Mouse (Mus musculus): ENCODE data around the gene Ranbp10. TPM values are rescaled to one million over a fixed set of nuclear protein-coding genes. Genes with fewer than 3 reads are reported as not detected.

Ranbp10 gene
- total RNA-seq, 2 experiments from 2014 or later: 22.6 to 22.9 TPM

DNA sequence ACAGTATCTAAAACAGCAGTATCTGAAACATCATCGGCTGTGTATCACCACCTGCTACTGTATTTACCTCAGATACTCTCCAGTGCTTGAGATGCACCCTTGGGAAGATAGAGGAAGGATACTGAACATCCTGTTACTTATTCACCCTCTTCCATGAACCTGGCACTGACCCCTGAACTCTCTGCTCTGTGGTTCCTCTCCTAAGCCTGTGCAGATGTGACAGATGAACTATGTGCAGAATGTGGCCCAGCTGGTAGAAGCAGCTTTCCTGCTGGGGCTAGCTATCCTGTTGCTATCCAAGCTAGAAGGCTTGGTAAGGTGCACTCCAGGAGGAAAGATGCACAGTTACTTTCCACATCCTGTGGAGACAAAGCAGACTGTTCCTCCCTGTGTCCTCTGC lies 33.8 kb downstream of the Ranbp10 start:
- no peak for DNase-seq (ENCODE audit: low spot score in 2 of 2)

DNA sequence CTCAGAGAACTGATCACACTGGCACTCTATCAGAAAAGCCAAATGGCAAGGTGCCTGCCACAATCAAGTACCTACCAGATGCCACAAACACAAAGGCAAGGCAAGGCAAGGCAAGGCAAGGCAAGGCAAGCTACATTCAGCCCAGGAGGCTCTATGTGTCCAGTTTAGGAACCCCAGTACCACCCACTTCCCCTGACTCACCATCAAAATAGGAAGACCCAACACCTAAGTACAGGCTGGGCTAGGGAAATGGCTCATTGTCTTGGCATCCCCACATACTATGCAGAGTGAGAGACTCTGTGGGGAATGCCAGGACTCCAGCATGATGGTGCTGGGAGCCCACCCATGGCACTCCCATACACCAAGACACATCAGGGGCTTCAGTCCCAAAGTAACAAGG lies 37.5 kb downstream of the Ranbp10 start:
- DNase-seq (ENCODE audit: low spot score in 2 of 2): no peak

DNA sequence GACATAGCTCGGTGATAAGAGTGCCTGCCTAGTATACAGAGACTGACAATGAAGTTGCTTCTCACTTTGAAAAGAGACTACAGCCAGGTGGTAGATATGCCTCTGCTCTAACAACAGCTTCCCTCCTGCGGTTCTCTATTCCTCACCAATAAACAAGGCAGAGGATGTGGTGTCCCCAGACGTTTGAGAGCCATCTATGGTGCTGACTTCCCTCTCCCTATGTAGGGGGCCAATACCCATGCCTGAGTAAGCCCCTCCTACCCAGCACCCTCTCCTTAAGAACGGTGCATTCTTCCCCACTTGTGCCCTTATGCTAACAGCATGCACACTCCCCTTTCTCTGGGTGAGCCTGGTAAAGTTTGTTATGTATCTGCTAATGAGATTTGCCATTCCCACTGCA lies 38.2 kb downstream of the Ranbp10 start:
- no peak for DNase-seq (ENCODE audit: low spot score in 2 of 2)

DNA sequence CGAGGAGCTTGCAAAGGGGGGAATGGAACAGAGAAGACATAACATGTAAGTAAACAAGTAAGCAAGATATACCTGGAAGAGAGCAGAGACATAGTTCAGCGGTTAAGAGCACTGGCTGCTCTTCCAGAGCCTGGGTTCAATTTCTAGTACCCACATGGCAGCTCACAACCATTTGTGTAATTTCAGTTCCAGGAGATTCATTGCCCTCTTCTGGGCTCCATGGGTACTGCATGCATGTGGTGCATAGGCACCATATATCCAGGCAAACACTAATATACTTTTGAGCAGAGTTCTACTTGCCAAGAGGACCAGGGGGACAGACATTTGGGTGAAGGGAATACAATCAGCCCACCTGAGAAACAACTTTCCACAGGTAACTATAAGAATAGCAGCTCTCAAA lies 38.9 kb downstream of the Ranbp10 start:
- DNase-seq (ENCODE audit: low spot score in 2 of 2): peak in 1 of 2 experiments; percentile 22

DNA sequence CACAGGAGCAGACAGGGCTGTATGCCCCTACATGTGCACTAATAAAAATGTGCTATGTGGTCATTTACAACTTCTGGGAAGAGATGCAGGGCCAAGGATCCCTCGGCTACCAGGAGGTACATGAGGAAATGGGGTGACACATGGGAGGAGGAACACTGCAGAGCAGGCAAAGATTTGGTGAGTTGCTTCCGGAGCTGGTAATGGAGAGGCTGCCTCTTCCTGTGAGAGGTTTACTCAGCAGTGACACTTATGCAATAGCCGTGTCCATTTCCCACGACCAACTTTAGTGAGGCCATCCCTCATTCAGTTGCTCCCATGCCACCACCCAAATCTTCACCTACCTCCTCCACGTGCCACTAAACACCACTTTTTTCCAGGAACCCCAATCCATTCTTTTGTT lies 46.9 kb downstream of the Ranbp10 start:
- no peak for DNase-seq (ENCODE audit: low spot score in 2 of 2)

DNA sequence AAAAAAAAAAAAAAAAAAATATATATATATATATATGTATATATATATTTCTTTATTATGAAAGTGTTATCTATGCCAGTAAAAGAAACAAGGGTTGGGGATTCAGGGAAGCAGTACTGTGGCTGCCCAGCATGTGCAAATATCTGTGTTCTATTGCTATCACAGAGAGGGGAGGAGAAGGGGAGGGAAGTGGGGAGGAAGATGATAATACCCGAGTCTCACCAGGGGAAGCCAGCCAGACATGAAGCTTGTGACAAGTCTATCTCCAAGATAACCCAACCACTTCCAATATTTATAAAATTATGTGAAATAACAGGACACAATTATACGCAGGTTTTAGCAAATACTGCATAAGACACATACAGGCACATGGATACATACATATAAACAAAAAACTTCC lies 49.3 kb downstream of the Ranbp10 start:
- DNase-seq (ENCODE audit: low spot score in 2 of 2): no peak

DNA sequence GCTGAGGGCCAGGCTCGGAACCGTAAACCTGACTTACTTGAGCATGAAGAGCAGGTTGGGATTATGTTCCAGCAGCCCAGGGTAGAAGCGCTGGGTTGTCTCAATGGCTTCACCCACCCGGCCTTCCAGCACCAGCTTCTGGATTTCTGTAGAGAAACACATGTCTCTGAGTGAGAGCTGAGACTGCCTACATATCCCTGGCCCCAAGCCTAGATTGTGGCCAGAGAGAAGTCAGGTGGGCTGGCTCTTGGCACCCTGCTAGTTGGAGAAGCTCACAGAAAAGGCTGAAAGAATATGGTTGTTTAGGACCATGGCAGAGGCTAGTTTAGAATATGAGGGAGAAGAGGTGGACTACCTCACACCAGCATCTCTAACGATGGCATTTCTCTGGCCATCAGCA lies 52.7 kb downstream of the Ranbp10 start:
- peak; percentile 49 to 72 for DNase-seq (ENCODE audit: low spot score in 2 of 2)

DNA sequence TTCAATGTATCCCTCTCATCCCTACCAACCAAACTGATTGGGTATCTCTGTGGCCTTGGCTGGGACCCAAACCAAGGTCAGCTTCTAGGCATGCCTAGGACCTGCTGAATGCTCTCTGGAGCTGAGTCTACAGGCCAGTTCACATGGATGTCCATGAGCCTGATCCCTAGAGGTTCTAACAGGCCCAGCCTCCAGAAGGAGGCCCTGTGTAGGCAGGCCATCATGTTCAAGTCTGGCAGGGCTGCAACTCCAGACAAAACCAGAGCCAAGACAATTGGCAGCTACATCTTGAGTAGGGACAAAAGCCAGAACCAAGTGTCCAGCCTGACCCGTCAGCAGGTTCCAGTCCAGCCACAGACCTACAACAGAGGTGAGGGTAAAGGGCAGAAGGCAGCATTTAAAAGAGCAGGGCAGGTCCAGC lies 53.7 kb downstream of the Ranbp10 start:
- no peak for DNase-seq (ENCODE audit: low spot score in 2 of 2)

DNA sequence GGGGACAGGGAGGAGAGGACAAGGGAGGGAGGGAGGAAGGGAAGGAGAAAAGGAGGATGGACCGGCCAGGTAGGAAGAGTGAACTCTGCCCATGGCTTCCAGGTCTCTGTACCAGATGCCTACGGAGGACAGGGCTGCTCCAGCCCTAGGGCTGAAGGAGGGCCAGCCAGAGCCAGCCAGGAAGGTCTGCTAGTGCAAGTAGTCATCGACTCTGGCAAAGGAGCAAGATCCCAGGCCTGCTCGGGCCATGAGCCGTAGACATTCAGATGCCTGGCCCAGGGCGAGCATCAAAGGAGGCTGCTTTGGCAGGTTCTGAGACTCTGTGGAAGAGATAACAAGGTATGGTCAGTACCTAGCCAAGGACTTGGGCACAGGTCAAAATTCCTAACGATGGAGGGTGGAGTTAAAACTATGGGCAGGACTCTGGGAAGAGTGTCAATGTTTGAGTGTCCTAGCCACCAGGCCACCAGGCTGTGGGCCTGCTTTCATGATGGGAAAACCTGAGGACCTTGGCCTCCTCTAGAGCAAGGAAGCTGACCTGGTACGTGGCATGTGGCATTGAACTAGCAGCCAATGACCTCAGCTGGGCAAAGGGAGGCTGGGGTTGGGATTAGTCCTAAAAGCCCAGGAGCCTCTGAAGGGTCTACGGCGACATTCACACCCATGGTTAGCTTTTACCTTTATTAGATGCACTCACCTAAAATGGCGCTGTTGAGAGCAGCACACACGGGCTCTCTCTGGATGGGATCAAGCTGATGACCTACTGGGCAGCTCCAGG lies 55.6 kb downstream of the Ranbp10 start:
- no peak for DNase-seq (ENCODE audit: low spot score in 2 of 2)

DNA sequence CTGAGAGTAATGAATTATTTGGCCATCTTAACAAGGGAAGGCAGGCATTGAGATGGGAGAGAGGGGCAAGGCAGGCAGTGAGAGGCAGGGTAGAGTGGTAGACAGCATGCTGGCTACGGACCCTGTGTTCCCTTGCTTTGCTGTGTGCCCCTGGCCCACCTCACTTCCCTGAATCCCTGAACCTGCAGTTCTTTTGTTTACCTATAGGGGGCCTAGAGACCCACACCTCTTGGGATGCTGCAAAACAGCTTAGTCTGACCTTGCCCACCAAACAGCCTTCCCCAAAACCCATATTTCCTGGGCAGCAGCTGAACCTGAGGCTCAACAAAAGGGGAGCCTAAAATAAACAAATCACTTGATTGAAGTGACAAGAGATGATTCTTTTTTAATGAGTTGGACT lies 56.5 kb downstream of the Ranbp10 start:
- DNase-seq (ENCODE audit: low spot score in 2 of 2): no peak

DNA sequence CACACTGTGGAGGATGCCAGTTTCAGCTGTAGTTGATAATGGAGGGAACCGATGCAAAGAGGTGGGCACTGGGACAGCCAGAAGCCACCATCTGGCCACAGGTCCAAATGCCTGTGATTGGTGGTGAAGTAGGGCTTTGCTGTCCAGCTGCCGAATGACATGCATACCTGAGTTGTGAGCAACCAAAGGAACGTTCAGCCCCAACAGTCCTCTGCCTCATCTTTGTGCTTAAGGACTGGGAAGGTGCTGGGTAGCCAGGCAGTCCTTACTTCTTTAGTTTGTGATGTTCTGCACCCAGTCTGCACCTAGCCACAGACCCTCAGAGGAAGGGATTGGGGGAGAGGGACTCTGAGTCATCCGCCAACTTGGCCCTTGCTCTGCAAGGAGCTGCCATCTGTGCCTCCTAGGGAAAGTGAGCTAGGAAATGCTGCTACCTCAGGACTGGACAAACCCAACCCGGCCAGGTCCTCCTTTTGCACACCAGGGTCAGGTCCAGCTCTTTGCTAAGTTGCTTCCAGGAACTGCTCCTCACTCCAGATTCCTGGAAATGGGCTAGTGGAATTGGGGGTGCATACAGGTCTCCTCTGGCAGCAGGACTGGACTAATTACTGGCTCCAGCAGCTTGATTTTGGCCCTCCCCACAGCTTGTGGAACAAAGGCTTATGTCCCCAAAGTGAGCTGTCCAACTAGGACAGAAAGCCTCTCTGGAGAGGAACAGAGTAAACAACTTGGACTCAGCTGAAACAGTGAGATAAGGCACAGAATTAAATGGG lies 58.5 kb downstream of the Ranbp10 start:
- DNase-seq (ENCODE audit: low spot score in 2 of 2): no peak

DNA sequence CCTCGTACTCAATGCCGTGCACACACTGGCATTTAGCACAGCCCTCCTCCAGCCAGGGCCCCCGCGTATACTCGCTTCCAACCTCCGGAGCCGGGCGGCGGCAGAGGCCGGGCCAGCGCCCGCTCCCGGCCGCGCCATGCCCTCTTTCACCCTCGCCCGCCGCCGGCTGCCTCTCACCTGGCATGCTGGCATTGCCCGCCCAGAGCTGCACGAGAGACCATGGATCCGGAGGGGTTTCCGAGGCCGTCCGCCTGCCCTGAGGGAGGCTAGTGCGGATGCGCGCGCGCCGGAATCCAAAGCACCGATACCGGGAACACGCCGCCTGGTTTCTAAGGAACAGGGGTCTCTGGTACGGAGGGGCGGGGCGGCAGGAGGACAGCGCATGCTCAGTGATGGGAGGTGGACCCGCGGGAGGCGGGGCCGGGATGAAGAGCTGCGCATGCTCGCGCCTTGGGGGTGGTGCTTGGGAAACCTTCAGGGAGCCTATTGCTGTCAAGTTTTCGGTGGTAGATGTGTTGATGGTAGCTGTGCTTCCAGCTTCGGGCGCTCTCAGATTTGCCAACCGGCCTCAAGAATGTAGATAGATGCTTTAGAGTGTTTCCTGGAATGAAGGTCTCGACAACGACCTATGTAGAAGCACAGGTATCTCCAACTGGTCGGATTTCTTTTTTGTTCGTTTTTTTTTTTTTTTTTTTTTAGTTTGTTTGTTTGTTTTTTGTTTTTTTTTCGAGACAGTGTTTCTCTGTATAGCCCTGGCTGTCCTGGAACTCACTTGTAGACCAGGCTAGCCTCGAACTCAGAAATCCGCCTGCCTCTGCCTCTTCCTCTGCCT lies 68.7 kb downstream of the Ranbp10 start, which contains the start of gene Gfod2:
Gene Gfod2 (minus strand): TSS at position 388 of the 832 bp plus-strand sequence.
- DNase-seq (ENCODE audit: low spot score in 2 of 2): peak; percentile 97 to 98

DNA sequence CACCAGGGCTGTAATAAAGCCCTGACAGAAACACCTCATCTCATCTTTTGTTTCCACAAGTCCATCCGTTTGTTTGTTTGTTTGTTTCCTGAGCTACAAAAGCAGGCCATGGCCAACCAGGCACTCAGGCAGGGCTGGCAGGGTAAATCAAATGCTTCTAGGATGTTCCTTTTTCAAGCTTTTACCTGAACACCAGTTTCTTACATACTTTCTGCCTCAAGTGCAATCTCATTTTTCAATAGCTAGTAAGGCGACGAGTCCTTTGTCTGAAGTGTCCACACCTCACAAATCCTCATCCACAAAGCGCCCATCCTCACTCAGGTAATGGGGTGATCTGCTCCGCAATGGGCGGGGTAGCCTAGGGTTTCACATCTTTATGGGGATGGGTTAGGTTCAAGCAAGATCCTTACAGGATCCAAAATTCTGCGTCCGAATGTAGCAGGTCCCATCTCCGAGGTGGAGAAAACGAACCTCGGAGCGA lies 69.3 kb downstream of the Ranbp10 start:
- DNase-seq (ENCODE audit: low spot score in 2 of 2): no peak

DNA sequence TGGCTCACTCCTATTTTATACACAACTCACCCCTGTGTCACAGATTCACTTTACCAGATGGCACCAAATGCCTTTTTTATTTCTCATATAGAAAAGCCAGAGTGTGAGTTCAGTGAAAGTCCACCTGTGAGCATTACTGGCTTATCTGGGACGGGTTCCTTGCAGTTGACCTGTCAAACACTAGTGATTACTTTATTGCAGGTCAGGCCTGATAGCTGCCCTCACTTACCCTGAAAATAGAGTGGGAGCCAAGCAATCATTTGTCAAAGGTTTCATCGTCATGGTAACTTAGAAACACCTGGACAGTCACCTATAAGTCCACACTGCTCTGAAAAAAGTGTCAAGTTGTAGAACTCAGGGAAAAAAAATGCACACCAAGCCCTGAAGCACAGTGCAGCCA lies 72.5 kb downstream of the Ranbp10 start:
- no peak for DNase-seq (ENCODE audit: low spot score in 2 of 2)

DNA sequence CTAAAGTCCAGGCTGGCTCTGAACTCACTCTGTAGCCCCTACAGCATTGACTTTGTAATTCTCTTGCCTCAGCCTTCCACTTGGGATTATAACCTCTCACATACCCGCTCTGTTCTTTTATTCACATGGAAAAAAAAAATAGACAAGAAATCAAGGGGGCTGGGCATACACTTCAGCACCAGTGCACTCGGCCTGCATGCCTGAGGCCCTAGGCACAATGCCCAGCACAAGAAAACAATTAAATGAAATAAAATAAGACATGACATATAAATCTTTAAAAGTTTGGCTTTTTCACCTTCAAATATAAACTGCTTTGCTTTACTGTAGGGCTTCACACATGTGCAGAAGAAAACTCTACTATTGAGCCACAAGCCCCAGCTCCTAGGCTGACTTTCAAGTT lies 73.2 kb downstream of the Ranbp10 start:
- no peak for DNase-seq (ENCODE audit: low spot score in 2 of 2)

DNA sequence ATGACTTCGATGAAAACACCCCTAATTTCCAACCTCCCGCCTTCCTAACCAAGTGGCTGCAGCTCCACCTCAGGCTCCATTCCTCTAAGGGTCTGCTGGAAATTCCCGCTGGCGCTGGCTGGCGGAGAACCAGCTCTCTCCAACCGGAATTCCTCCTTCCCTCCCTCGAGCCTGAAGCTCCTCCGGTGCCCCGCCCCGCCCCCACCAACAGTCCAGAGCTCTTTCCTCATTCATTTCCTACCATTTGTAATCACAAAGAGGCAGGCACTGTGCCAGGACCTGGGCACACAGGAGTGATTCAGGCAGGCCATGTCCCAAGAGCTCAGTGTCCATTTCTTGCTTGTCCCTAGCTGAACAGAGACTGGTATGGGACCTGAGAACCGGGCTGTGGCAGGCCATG lies 76.5 kb downstream of the Ranbp10 start:
- peak; percentile 18 for DNase-seq (ENCODE audit: low spot score in 2 of 2)

DNA sequence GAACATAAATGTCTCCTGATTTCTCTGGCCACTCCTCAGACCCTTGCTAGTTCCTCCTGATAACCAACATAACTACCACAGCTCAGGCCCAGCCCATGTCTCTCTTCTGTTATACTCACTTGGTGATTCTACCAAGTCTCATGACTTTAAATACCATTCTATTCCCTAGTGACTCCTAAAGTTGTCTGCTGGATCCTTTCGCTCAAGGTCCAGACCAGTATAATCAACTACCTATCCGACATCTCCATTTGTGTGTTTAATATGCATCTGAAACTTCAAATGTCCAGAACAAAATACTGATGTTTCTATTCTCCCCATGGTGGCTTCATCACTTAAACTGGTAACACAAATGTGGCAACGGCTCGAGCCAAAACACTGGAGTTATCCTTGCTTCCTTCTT lies 83.8 kb downstream of the Ranbp10 start:
- no peak for DNase-seq (ENCODE audit: low spot score in 2 of 2)

DNA sequence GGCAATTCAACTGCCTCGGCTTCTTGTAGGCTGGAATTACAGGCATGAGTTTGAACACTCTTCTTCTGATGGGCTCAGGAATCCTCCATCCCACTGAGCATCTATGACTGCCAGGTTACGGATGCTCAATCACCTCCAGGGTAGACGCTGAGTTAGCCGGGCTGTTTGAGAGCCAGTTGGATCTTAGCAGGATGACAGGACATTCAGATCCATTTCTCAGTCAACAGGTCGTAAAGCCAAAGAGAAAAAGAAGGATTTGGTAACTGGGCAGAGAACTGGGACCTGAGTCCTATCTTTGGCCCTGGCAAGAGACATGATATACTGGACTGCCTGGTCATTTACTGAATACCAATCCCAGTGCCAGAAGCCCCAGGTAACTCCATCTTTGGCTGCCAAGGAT lies 87.9 kb downstream of the Ranbp10 start:
- DNase-seq (ENCODE audit: low spot score in 2 of 2): no peak

DNA sequence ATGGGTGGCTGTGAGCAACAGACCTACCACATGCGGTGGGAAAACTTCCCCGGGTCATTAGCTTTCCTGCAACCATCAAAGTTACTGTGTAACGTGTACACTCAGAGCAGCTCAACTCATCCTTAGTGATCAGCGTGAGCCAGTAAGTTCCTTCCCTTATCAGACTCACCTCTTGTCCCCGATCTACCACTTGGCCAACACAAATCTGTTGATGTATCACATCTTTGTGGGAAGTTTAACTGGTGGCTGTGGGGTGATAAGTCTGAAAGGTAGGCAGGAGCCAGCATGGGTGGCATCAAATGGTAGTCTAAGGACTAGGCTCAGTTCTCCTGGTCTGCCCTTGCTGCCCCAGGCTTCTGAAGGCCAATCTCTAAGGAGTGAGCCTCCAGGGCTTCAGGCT lies 95.0 kb downstream of the Ranbp10 start:
- DNase-seq (ENCODE audit: low spot score in 2 of 2): no peak

DNA sequence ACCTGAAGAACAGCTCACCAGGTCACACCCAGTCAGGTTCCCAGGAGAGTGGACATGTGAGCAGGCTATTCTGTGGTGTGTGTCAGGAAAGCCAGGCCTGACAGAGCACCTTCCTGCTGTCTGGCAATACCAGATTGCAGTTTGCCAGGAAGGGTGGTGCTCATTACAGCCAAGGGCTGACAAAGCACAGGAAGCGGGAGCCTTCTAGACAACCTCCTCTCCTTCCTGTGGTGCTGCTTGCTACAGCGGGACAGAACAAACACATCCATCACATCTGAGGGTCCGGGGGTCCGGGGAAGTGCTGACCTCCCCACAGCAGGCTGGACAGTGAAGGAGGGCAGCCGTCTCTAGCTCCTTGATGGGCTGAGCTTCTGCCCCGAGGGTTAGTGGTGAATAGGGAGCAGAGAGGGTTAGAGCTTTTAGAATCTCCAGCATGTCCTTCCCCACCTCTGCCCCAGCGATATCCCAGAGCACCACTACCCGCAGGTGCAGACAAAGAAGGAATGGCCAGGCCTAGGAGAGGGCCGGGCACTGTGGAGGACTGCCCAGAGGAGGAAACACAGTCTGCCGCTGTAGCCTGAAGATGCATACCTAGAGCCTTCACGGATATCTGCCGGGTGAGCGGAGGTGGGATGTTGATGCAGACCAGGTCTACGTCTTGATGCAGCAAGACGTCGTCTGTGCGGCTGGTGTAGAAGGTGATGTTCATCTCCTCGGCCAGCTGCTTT lies 99.6 kb downstream of the Ranbp10 start:
- DNase-seq (ENCODE audit: low spot score in 2 of 2): no peak

DNA sequence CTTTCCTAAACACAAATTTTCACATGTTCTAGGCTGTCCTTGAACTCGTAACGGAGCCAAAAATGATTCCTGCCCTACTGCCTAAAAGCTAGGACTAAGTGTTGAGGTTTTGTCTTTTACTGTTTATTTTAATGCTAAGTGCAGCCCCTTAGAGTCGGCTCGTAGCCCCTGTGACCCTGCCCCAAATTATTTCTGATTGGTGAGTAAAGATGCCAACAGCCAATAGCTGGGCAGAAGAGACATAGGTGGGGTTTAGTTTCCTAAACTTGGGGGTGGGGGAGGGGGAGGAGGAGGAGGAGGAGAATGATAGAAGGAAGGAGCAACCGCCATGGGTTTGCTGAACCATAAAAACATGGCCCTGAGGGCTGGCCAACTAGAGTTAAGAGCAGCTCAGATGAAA lies 101.4 kb downstream of the Ranbp10 start:
- DNase-seq (ENCODE audit: low spot score in 2 of 2): no peak
